Mouse (Mus musculus): ENCODE data around the gene Fnbp1. TPM values are rescaled to one million over a fixed set of nuclear protein-coding genes. Genes with fewer than 3 reads are reported as not detected.

Gene Fnbp1
- polyA plus RNA-seq, 1 experiment from 2014 or later: 29.1 TPM

GRCm38 (mm10) chr2:31075836-31076235 is 66.0 kb downstream of the Fnbp1 start:
- H3K4me3 ChIP-seq (replicated peaks; ENCODE audit: low read length): no peak overlapping the region
- ATAC-seq (ENCODE audit: low FRiP score): no peak
- 75% methylated on average over 7 of the region's 7 CpGs for WGBS
- H3K36me3 ChIP-seq (replicated peaks; ENCODE audit: control insufficient read depth, insufficient read depth): 0 out of 2 replicates have a peak, but pooled peaks cover 2% of the 10 kb centered on the region
- H3K4me2 ChIP-seq (replicated peaks): no peak overlapping the region
- H3K4me1 ChIP-seq (replicated peaks; ENCODE audit: control insufficient read depth, insufficient read depth, low read length): no peaks in the 10 kb centered on the region
- no peak for DNase-seq (ENCODE audit: low spot score)
- no peaks in the 10 kb centered on the region for H3K9me3 ChIP-seq (ENCODE audit: control insufficient read depth, low read length)
- H3K27ac ChIP-seq: no peak overlapping the region
- no peaks in the 10 kb centered on the region for H3K27me3 ChIP-seq (ENCODE audit: control insufficient read depth, insufficient read depth, low read length)
- no peak overlapping the region for H3K9ac ChIP-seq

- H3K27me3 ChIP-seq (ENCODE audit: control insufficient read depth, insufficient read depth, low read length): no peaks in the 10 kb centered on the region
- no peak for DNase-seq (ENCODE audit: low spot score)
- no peak for ATAC-seq (ENCODE audit: low FRiP score)
These were observed 66.6 kb downstream of the Fnbp1 start for GRCm38 (mm10) chr2:31075168-31075567.

GRCm38 (mm10) chr2:31069506-31069905 is 72.3 kb downstream of the Fnbp1 start:
- H3K4me3 ChIP-seq (replicated peaks; ENCODE audit: low read length): no peak overlapping the region
- H3K4me1 ChIP-seq (replicated peaks; ENCODE audit: control insufficient read depth, insufficient read depth, low read length): 0 out of 2 replicates have a peak, but pooled peaks cover 7% of the 10 kb centered on the region
- no peak overlapping the region for H3K4me2 ChIP-seq (replicated peaks)
- H3K9me3 ChIP-seq (ENCODE audit: control insufficient read depth, low read length): no peaks in the 10 kb centered on the region
- DNase-seq (ENCODE audit: low spot score) (no peak), ATAC-seq (ENCODE audit: low FRiP score) (no peak)
- 0 out of 2 replicates have a peak, but pooled peaks cover 3% of the 10 kb centered on the region for H3K36me3 ChIP-seq (replicated peaks; ENCODE audit: control insufficient read depth, insufficient read depth)
- no peaks in the 10 kb centered on the region for H3K27me3 ChIP-seq (ENCODE audit: control insufficient read depth, insufficient read depth, low read length)
- 88% methylated on average over 7 of the region's 7 CpGs for WGBS
- H3K9ac ChIP-seq: no peak overlapping the region
- peak overlapping the region; percentile 75 for H3K27ac ChIP-seq

More at GRCm38 (mm10) chr2:31075168-31075567, 66.6 kb downstream of the Fnbp1 start:
- Histone ChIP-seq H3K27ac (no peak overlapping the region), H3K4me2 (replicated peaks) (no peak overlapping the region), H3K4me1 (replicated peaks; ENCODE audit: control insufficient read depth, insufficient read depth, low read length) (no peaks in the 10 kb centered on the region), H3K4me3 (replicated peaks; ENCODE audit: low read length) (no peak overlapping the region), H3K9ac (no peak overlapping the region), H3K9me3 (ENCODE audit: control insufficient read depth, low read length) (no peaks in the 10 kb centered on the region), H3K36me3 (replicated peaks; ENCODE audit: control insufficient read depth, insufficient read depth) (0 out of 2 replicates have a peak, but pooled peaks cover 3% of the 10 kb centered on the region)
- 100% methylated on average over 2 of the region's 2 CpGs for WGBS

- Histone ChIP-seq H3K9me3 (ENCODE audit: control insufficient read depth, low read length) (no peaks in the 10 kb centered on the region), H3K4me1 (replicated peaks; ENCODE audit: control insufficient read depth, insufficient read depth, low read length) (0 out of 2 replicates have a peak, but pooled peaks cover 7% of the 10 kb centered on the region), H3K4me3 (replicated peaks; ENCODE audit: low read length) (no peak overlapping the region), H3K4me2 (replicated peaks) (no peak overlapping the region), H3K36me3 (replicated peaks; ENCODE audit: control insufficient read depth, insufficient read depth) (0 out of 2 replicates have a peak, but pooled peaks cover 3% of the 10 kb centered on the region), H3K9ac (no peak overlapping the region), H3K27me3 (ENCODE audit: control insufficient read depth, insufficient read depth, low read length) (no peaks in the 10 kb centered on the region), H3K27ac (peak overlapping the region; percentile 75)
- no peak for DNase-seq (ENCODE audit: low spot score)
- no peak for ATAC-seq (ENCODE audit: low FRiP score)
- 60% methylated on average over 4 of the region's 4 CpGs for WGBS
These were observed 72.7 kb downstream of the Fnbp1 start for GRCm38 (mm10) chr2:31069114-31069445.

DNA sequence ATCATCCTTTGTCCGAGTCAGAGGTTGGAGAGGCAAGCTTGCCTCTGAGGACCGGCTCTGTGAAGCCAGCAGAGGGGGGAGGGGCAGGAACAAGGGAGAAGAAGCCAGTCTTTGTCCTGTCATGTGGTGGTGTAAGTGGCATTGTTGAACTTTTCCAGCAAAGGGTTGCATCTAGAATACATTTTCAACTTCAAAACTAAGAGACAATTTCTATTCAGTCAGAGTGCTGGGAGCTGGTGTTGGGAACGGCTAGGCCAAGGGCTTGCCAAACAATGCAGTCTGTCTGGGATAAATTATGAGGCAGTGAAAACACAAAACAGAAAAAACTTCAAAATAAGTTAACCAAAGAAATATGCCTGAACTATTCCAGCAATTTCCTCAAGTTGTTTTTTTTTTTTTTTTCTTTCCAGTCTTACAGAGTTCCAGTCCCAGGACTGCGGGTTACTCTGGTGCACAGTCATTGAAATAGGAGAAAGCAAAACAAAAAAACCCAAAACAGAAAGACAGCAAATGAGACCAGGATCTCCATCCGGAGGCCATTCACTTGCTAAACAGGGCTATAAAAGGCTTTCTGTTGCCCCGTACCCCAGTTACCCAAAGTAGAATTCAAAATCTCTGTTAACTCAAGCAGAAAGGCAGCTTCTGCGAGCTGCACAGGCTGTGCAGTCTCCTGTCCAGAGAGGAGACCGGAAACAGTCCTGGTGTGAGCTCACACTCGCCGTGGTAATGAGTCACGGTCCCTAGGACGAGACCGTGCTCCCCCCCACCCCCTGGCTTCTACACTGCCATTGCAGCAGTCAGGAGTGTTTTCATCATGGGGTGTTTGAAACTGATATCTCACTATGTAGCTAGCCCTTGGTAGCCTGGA is 73.3 kb downstream of the Fnbp1 start:
- ATAC-seq (ENCODE audit: low FRiP score): peak; percentile 79; the same call in 1 of the 2 replicates
- peak overlapping the region; percentile 75 for H3K27ac ChIP-seq
- no peak for DNase-seq (ENCODE audit: low spot score)
- no peak overlapping the region for H3K9ac ChIP-seq
- H3K27me3 ChIP-seq (ENCODE audit: control insufficient read depth, insufficient read depth, low read length): no peaks in the 10 kb centered on the region
- H3K4me3 ChIP-seq (replicated peaks; ENCODE audit: low read length): no peak overlapping the region
- H3K9me3 ChIP-seq (ENCODE audit: control insufficient read depth, low read length): no peaks in the 10 kb centered on the region
- 6% methylated on average over 13 of the region's 13 CpGs for WGBS
- H3K4me1 ChIP-seq (replicated peaks; ENCODE audit: control insufficient read depth, insufficient read depth, low read length): 0 out of 2 replicates have a peak, but pooled peaks cover 7% of the 10 kb centered on the region
- H3K4me2 ChIP-seq (replicated peaks): no peak overlapping the region
- H3K36me3 ChIP-seq (replicated peaks; ENCODE audit: control insufficient read depth, insufficient read depth): 0 out of 2 replicates have a peak, but pooled peaks cover 3% of the 10 kb centered on the region

GRCm38 (mm10) chr2:31067696-31068245 is 74.0 kb downstream of the Fnbp1 start:
- H3K27ac ChIP-seq: peak overlapping the region; percentile 75
- WGBS: 45% methylated on average over 7 of the region's 7 CpGs
- ATAC-seq (ENCODE audit: low FRiP score): no peak

GRCm38 (mm10) chr2:31067059-31067595 is 74.7 kb downstream of the Fnbp1 start:
- Histone ChIP-seq H3K27ac (0 out of 2 replicates have a peak overlapping the region, but pooled peaks have one; percentile 75), H3K27me3 (ENCODE audit: control insufficient read depth, insufficient read depth, low read length) (no peaks in the 10 kb centered on the region), H3K9ac (no peak overlapping the region), H3K9me3 (ENCODE audit: control insufficient read depth, low read length) (no peaks in the 10 kb centered on the region), H3K36me3 (replicated peaks; ENCODE audit: control insufficient read depth, insufficient read depth) (0 out of 2 replicates have a peak, but pooled peaks cover 3% of the 10 kb centered on the region), H3K4me1 (replicated peaks; ENCODE audit: control insufficient read depth, insufficient read depth, low read length) (0 out of 2 replicates have a peak, but pooled peaks cover 7% of the 10 kb centered on the region), H3K4me2 (replicated peaks) (no peak overlapping the region), H3K4me3 (replicated peaks; ENCODE audit: low read length) (no peak overlapping the region)
- 72% methylated on average over 13 of the region's 13 CpGs for WGBS
- DNase-seq (ENCODE audit: low spot score) (no peak), ATAC-seq (ENCODE audit: low FRiP score) (no peak)

More at GRCm38 (mm10) chr2:31067696-31068245, 74.0 kb downstream of the Fnbp1 start:
- Histone ChIP-seq H3K9me3 (ENCODE audit: control insufficient read depth, low read length) (no peaks in the 10 kb centered on the region), H3K9ac (no peak overlapping the region), H3K4me3 (replicated peaks; ENCODE audit: low read length) (no peak overlapping the region), H3K4me2 (replicated peaks) (no peak overlapping the region), H3K4me1 (replicated peaks; ENCODE audit: control insufficient read depth, insufficient read depth, low read length) (0 out of 2 replicates have a peak, but pooled peaks cover 7% of the 10 kb centered on the region), H3K27me3 (ENCODE audit: control insufficient read depth, insufficient read depth, low read length) (no peaks in the 10 kb centered on the region), H3K36me3 (replicated peaks; ENCODE audit: control insufficient read depth, insufficient read depth) (0 out of 2 replicates have a peak, but pooled peaks cover 3% of the 10 kb centered on the region)
- no peak for DNase-seq (ENCODE audit: low spot score)

GRCm38 (mm10) chr2:31066019-31066789 is 75.6 kb downstream of the Fnbp1 start:
- no peaks in the 10 kb centered on the region for H3K27me3 ChIP-seq (ENCODE audit: control insufficient read depth, insufficient read depth, low read length)
- H3K4me1 ChIP-seq (replicated peaks; ENCODE audit: control insufficient read depth, insufficient read depth, low read length): 0 out of 2 replicates have a peak, but pooled peaks cover 7% of the 10 kb centered on the region
- no peaks in the 10 kb centered on the region for H3K9me3 ChIP-seq (ENCODE audit: control insufficient read depth, low read length)
- 0 out of 2 replicates have a peak, but pooled peaks cover 3% of the 10 kb centered on the region for H3K36me3 ChIP-seq (replicated peaks; ENCODE audit: control insufficient read depth, insufficient read depth)
- DNase-seq (ENCODE audit: low spot score): no peak
- H3K4me2 ChIP-seq (replicated peaks): no peak overlapping the region
- no peak overlapping the region for H3K9ac ChIP-seq
- H3K4me3 ChIP-seq (replicated peaks; ENCODE audit: low read length): no peak overlapping the region
- 74% methylated on average over 11 of the region's 11 CpGs for WGBS
- peak; percentile 48; the same call in 1 of the 2 replicates for ATAC-seq (ENCODE audit: low FRiP score)
- H3K27ac ChIP-seq: no peak overlapping the region

Measured in hindbrain, embryonic 14.5 days (tissue).